Mouse (Mus musculus) hindlimb bud, embryonic 11.5 days (tissue): Measurements from ENCODE around the gene St6galnac3.

ENCODE experiments used
- DNase-seq: peaks from one replicate; pipeline ENCODE4 v3.0.0-alpha.2; 2012; ENCODE audit warnings: low read depth, low spot score; ENCODE audit errors: extremely low spot score

The St6galnac3 gene

DNA sequence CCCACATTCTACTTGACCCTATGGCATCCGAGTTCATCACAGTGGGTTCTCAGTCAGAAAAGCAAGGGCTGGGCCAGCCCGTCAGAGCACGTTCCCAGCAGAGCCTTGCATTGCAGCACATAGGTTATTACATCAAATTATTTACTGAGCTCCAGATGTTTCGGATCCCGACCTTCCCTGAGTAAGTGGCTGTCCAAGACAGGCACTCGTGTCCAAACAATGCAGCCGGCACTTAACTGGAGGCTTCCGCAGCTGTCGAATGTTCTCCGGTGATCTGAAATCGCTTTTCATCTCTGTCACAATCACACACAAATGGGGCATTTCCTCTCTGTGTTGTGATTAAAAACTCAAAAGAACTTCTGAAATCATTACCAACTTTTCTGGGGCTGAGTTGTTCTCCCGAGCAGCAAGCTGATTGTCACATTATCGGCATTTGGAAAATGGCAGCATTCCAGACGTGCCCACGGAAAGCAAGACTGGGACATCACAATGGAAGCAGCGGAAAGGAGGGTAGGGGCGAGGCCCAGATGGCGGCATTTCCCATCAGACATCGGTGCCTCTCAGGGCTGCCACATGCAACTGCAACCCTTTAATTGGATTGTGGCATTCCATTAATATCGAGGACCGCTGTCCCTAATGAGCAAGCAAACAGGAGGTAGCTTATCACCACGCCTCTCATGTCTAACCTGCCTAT is 428.5 kb downstream of the St6galnac3 start:
- DNase-seq: no peak

DNA sequence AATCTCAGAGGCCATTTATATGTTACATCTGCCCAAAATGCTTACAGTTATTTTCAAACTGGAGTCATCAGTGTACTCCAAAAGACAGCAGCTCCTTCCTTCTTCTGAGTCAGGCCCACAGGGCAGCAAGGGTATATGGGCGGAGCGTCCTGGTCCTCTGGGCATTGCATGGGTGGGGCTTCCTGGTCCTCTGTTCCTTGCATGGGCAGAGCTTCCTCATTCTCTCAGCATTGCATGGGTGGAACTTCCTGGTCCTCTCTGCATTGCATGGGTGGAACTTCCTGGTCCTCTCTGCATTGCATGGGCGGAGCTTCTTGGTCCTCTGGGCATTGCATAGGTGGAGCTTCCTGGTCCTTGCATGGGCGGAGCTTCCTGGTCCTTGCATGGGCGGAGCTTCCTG is 432.1 kb downstream of the St6galnac3 start:
- DNase-seq: no peak

DNA sequence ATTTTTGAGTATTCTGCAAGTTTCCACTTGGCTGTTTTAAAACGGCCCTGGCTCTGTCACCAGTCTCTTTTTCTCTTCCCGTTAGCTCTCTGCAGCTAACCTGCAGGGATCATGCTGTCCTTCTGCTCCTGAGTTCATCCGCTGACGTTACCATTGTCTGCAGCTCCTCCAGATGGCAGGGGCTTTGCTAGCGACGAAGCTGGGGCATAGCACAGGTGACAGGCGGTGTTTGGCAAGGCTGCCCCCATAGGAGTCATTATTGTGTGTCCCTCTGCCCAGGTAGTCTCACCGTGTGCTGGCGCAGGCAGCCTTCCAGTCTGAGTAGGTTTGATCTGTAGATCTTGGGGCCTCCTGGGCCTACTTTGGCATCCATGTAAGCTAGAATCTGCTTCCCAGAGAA is 432.6 kb downstream of the St6galnac3 start:
- DNase-seq: no peak

DNA sequence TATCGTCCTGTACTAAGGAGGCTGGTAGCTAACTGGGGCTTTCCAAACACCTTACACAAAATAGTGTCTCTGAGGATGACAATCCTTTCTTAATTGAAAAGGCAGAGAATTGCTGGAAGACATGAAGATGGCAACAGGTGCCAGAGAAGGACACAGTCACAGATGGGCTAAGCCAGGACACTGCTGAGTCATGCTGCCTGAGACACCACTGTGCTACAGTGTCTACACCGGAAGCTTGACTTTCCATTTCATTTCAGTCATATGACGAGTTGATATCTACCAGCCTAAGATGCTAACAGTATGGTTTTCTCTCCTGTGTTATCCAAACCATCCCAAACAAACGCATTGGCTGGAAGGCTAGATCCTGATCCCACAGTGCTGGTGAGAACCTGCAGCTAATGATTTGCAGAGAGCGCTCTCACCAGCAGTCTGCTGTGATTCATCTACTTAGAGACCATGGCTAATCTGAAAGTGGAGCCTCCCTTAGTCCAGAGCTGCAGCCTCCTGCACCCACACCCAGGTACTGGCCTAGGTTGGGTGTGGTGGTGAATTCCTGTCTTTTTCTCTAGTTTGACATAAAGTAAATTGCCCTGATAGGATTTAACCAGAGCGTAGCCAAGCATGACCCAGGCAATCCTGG is 433.4 kb downstream of the St6galnac3 start:
- DNase-seq: no peak

DNA sequence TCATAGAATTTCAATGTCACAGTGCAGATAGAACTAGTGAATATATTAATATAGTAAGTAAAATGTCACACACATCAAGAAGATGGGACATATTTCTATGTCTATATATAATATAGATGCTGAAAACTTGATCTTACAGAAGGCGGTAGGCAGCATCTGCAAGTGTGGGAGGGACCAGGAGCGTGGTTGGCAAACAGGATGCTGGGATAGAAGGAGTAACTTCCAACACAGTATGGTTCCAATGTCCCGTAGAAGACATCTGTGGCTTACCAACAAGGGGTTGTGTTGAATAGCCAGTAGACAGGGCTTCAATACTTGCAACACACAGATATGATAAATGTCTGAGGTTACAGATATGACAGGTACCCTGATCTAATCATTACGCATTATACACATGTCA is 435.0 kb downstream of the St6galnac3 start:
- no peak for DNase-seq

DNA sequence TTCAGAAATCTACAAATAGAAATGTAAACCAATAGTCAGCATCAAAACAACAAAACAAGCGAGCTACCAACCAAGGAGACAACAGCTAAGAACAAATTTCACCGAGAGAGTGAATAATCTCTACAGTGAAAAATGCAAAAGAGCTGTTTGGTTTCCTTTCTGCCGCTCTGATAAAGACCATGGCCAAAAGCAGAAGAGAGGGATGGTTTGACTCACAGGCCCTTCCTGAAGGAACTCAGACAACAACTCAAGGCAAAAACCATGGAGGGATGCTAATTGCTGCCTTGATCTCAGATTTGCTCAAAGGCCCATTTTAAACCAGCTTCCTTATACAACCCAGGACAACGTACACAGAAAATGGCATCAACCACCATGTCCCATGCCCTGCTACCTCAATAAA is 437.4 kb downstream of the St6galnac3 start:
- DNase-seq: no peak

DNA sequence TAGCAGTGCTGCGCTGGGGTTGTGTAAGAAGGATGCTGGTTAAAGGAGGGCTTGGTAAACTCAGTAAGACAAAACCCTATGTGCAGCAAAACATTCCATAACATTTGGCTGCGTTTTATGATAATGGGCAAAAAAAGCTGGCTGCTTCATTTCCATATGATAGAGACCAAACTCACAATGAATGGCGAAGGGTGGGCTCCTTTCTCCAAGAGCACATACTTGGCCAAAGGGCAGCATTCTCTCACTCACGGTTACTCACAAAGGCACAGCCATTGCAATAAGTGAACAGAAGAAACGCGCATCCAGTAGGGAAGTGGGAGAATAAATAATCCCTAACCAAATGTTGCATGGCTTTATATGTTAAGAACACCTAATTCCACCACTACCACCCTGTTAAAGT is 437.9 kb downstream of the St6galnac3 start:
- no peak for DNase-seq

DNA sequence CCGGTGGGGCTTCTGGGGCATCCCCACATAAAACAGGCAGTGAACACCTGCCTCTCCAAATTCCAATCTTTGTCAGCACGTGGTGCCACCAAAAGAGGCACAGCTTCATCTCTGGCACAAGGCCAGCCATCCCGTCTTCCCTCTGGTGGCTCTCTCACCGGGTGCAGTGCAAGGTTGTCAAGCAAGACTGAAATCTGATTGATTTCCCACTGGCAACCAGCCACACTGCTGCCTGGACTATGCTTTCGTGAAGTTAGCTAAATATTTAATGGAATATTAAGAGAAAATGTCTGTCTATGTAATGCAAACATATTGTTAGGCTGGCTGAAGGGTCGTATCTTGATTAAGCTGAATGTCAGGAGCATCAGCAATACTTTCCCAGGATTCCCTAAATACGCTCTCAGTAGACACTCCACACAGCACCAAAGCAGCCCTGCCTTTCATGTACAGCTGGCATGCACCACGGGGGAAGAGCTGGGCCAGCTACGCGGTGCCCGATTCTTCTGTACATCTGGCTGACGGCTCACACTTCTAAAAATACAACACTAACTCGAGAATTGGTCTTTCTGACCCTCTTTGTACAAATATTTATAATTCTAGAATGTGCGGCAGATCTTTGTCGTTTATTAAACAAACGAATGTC is 442.7 kb downstream of the St6galnac3 start:
- DNase-seq: no peak

DNA sequence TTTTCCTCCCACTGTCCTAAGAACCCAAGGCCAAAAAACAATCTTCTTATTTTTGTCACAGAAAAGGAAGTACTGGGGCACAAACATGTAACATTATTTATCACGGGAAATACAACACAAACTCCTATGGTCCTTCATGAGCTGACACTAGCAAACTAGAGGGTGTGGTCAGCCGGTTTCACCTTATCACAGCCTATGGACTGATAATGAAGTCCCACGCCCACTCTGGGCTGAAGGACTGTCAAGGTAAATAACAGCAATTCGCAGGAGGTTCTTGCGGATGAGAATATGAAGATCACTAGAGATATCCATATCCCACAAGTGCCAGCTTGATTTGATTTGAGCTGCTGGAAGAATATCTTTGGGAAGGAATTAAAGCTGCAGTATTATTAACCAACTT is 446.7 kb downstream of the St6galnac3 start:
- no peak for DNase-seq

DNA sequence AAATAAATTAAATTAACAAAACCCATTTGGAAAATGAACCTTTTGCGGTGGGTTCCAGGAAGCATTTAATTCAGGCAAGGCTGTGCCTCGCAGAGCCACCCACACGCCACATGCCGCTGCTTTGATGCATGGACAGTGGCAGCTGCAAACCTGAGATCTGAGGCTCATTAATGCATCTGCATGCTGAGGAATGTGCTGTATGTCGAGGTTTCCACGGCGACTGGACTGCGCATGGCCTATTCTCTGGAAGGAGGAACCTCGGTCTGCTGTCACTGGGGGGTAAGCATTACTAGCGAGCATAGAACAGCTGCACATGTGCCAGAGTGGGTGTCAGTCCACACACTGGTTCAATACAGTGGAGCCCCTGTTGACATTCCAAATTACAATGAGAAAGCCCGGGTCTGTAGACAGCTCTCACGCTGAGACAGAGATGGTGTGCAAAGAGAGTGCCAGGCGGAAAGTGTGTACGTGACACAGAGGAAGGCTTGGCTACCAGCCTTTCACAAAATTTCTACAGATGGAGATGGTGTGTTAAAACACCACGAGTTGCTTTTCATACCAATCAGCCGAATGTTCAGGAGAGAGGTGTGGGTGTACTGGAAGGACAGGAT is 447.5 kb downstream of the St6galnac3 start:
- DNase-seq: no peak

DNA sequence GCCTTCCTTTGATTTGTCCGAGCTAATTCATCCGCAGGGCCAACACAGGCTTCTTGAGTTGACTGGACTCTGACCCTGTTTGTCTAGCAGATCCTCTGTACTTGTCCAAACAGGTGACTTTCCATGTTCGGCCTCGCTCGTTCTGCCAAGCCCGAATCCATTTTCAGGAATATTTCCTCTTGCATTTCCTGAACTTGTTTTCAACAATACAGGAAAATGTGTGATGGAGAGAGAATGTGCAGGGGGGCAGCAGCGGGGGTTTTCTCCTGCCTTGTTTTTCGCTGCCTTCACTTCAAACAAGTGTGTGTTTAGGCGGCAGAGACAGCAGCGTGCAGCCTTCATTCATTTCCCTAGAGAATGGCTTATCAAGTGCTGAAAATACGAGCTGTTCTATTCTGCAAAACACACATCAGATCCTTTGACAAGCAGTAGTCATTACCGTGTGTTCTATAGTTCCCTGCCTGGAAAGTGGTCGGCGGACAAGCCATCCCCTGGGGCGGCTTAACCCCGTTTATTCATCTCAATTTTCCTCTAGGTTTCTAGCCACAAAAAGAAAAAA is 448.1 kb downstream of the St6galnac3 start:
- no peak for DNase-seq

DNA sequence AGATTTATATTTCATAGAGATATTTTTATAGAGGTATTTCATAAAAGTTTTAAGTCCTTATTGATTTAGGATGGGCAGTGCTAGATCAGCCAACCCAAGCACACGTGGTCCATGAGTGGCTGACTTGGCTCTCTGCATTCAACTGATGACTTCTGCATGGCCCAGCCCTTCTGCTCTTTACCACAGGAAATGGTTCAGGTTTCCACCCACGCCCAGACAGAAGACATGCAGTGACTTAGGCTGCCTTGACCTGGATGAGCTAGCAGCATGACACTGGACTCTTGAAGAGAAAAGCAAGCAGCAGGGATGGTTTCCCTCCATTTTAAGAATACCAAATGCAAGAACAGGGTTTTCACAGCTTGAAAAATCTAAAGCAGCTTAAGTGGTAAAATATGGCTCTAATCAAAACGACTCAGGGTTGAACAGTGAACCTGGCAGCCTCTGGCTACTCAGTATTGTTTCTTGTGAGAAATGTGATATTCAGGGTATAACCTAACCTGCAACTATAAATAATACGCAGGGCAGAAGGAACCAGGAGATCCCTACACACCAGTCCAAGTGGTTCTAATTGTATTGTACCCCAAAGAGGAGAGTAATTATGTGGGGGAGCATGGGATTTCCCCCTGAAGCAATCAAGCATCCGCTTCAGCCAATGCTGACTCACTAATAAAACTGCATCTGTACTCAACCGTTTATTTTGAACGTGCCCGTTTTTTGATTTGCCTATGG is 448.7 kb downstream of the St6galnac3 start:
- DNase-seq: no peak

DNA sequence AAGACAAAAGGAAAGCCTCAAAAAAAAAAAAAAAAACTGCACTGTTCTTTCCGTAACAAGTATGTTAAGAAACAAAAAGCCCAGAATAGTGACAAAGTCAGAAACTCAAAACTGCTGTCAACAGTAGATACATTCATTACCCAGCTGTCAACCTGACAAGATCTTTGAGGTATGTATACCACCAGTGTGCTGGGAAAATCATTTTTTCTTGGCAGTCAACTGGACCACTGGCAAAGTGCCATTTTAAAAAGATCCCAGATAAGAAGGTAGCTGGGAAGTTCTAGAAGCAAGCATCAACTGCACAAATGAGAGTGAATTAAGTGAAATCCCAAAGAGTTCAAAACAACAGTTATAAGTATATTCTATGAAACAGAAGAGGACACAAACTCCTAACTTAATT is 452.7 kb downstream of the St6galnac3 start:
- no peak for DNase-seq

DNA sequence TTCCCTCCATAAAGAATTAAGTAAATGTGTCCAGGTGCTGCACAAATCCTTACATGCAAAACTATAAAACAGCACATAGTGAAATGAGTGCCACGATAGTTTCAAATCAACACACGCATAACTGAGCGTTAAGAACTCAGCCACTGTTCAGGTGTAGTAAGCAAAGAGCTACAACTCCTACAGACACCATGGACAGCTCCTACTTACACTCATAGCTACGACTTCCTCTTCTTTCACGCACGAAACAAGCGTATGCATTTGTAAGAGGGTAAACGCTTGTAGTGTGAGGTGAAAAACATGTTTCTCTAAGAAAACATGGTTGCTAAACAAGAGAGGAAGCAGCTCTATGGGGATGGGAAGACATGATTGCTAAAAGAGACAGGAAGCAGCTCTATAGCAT is 457.6 kb downstream of the St6galnac3 start:
- no peak for DNase-seq

DNA sequence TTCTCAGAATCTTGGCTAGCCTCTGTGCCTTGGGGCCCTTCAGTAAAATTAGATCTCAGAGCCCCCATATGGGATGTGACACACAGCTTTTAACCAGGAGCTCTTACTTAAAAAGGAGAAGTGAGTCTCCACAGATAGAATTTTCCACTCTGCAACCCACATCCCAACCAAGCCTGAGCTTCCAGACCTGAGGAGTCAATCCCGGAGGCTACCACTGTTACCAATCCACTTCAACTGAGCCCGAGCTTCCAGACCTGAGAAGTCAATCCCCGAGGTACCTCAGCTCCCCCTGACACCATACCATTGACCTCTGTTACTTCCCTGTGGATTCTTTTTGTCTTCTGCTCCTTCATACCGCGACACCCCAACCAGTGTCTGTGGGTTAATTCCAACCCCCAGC is 463.0 kb downstream of the St6galnac3 start:
- no peak for DNase-seq

DNA sequence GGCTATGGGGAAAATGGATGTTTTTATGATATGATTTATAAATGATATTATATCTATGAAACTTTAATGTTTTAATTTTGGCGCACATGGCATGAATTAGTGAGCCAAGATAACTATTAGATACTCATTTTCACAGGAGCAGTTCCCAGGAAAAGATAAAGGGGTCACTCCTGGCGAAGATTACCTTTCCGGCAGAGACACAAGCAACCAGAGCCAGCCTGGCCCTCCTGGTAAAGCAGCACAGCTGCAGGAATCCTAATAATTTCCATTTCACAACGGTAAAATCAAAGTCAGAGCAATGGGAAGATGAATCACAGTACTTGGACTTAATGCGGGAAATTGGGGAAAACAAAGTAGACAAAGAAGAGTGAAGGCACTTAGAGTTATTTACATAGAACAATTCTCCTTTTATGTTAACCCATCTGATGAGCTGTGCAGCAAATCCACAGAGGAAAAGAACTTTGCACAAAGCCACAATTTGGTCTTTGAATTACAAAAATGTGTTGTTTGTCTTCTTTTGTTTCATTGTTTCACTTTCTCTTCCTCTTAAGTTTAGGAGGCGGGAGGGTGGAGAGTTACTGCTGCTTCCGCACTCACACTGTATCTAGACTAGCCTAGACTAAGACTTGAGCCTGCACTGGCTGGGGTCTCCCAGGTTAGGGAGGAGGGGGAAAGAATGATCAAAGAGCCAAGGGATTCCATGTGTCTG is 464.6 kb downstream of the St6galnac3 start:
- DNase-seq: no peak

DNA sequence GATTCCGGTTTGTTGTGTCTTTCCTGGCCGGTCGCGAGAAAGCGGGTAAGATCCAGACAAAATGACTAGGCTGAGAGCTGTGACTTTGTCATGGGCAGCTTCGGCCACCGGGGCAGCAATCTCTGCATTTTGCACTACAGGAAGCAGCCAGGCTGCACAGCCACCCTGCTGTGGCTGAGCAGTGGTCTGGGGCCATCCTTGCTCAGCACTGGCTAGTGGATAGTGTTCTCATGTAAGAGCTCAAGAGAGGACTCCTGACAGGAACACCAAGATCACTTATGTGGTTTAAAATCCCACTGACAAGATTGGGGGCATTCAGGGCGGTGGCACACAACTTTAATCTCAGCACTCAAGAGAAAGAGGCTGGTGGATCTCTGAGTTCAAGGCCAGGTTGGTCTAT is 469.1 kb downstream of the St6galnac3 start:
- no peak for DNase-seq

DNA sequence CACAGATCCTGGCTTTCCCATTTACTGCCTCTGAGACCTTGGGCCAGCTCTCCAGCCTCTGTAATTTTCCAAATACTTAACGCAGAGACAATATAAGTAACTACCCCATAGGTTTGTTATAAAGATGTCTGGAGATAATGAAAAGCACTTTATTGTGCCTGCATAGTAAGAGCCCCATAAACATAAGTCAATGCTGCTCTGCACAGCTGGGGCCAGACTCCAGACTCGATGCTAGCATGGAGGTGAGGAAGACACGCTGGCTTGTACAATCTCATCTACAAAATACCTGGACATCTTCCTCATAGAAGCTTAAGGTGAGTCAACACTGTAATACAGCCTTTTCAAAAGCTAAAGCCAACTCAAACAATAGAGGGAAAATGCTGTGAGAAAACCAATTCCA is 473.3 kb downstream of the St6galnac3 start:
- DNase-seq: no peak

DNA sequence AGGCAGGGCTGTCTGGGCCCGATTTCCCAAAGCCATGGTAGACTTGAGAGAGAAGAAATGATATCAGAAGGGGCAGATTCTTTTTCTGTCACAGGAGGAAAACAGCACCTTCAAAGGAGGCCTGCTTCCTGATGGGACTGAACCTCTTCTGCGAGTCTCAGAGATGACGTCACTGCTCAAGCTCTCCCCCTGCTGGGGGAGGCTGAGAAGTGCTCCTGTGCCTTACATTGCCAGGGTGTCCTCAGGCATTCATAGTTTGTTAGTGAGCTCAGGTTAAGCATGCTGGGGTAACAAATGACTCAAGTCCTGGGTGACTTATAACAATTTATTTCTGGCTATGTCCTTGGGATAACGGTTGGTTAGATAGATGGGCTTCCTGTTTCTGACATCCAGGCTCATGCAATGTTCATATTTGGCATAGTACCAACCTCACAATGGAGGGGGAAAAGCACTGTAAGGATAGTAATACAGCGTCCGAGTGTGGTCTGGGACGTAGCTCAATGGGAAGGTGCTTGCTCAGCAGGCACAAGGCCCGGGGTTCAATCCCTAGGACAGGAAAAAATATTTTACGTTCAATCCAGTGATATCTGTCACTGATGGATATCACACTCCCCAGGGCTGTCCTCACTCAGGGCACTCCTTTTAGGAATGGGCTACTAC is 474.2 kb downstream of the St6galnac3 start:
- peak; percentile 92 for DNase-seq

DNA sequence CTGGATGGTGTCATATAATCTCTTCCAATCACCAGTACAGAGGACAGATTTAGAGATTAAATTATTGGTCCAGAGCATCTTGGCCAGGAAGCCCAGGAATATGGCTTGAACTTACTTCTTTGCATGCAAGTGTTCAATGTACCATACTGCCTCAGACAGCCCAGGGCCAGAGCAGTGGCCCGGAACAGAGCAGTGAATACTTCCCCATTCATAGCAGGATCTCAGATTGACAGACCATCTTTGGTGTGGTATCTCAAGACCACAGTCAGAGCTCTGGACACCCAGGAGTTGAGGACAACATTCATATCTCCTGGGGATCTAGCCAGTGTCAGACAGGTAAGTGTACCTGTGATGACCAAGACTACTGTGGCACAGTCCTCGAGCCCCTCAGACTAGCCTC is 476.1 kb downstream of the St6galnac3 start:
- DNase-seq: no peak
